Mouse (Mus musculus) hindbrain, embryonic 16.5 days (tissue): ENCODE data around the gene Nr0b2. TPM values are rescaled to one million over a fixed set of nuclear protein-coding genes. Genes with fewer than 3 reads are reported as not detected.

ENCODE experiments used
- ATAC-seq: fragments of 200-750 bp; cut with Nextera tagmentation; 2 replicates; pipeline ENCODE4 v1.8.0; 2017; ENCODE audit warnings: moderate TSS enrichment, moderate library complexity
- H3K27ac ChIP-seq: fragments of 300-500 bp; sonication (generic); 2 replicates; pipeline ENCODE4 v1.5.1; 2014; ENCODE audit warnings: low read depth, mild to moderate bottlenecking, control low read depth, low read length, moderate library complexity
- H3K27me3 ChIP-seq: fragments of 300-500 bp; sonication (generic); replicated peaks from 2 replicates; pipeline ENCODE4 v1.6.1; 2014; ENCODE audit warnings: low read length; ENCODE audit not compliant: control insufficient read depth, insufficient read depth
- H3K36me3 ChIP-seq: fragments of 300-500 bp; sonication (generic); 2 replicates; pipeline ENCODE4 v1.6.1; 2014; ENCODE audit warnings: mild to moderate bottlenecking, low read length, moderate library complexity, mixed read lengths; ENCODE audit not compliant: control insufficient read depth, insufficient read depth
- H3K4me1 ChIP-seq: fragments of 300-500 bp; sonication (generic); 2 replicates; pipeline ENCODE4 v1.6.1; 2014; ENCODE audit warnings: low read depth, low read length; ENCODE audit not compliant: control insufficient read depth, insufficient read depth
- H3K4me2 ChIP-seq: fragments of 300-500 bp; sonication (generic); 2 replicates; pipeline ENCODE4 v1.6.1; 2014; ENCODE audit warnings: mild to moderate bottlenecking, low read length, control low read depth, moderate library complexity
- H3K4me3 ChIP-seq: fragments of 300-500 bp; sonication (generic); 2 replicates; pipeline ENCODE4 v1.5.1; 2014; ENCODE audit warnings: mild to moderate bottlenecking, low read length, control low read depth, moderate library complexity
- H3K9ac ChIP-seq: fragments of 300-500 bp; sonication (generic); 2 replicates; pipeline ENCODE4 v1.6.1; 2014; ENCODE audit warnings: low read depth, mild to moderate bottlenecking, control low read depth, low read length, moderate library complexity
- H3K9me3 ChIP-seq: fragments of 300-500 bp; sonication (generic); 2 replicates; pipeline ENCODE4 v1.6.1; 2014; ENCODE audit warnings: mild to moderate bottlenecking, low read length, moderate library complexity; ENCODE audit not compliant: control insufficient read depth
- WGBS: fragments of 180-500 bp; shearing (Covaris S2); extraction: QIAGEN DNeasy Blood & Tissue Kit; methylation state at CpG from one replicate; pipeline ENCODE4 v1.1.7; 2014; 5-methylcytosine and 5-hydroxymethylcytosine counted together
- microRNA-seq: library from miRNA; unstranded; fragments of <30 nt; microRNA quantifications from one replicate; pipeline ENCODE4, GENCODE M21; 2017
- polyA plus RNA-seq: library from polyadenylated mRNA; unstranded; fragments of >200 nt; fragmentation: Nextera tagmentation; extraction: Ambion mirVana; gene quantifications from 2 replicates; pipeline ENCODE4 v1.2.1, GENCODE M21; 2015

The Nr0b2 gene
- polyA plus RNA-seq, 1 experiment from 2014 or later: not detected

DNA sequence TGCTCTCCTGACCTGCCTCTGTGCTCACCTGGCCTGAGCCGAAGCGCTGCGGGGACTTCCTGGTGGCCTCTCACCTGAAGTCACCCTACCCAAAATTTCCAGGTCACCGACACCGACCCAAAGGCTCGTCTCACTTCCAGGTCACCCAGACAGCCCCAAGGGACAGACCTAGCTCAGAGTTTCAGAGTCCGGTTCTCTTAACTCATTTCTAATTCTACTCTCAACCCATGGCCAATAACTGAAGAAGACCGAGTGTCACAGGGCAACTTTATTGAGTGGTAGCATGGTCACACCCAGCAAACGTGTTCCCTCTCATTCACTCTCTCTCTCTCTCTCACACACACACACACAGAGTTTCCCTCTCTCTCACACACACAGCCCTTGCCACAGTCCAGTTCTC, 47.1 kb downstream of the Nr0b2 start:
- 17% methylated on average over 9 of the region's 9 CpGs for WGBS
- H3K9me3 ChIP-seq: no peaks in the 10 kb centered on the region
- H3K27me3 ChIP-seq: peaks cover 40% of the 10 kb centered on the region
- H3K27ac ChIP-seq: no peak overlapping the region
- peak overlapping the region; percentile 77 for H3K4me2 ChIP-seq
- H3K4me1 ChIP-seq: peaks cover 11% of the 10 kb centered on the region; the same call in 1 of the 2 replicates
- ATAC-seq: no peak
- H3K9ac ChIP-seq: peak overlapping the region; percentile 33; the same call in 1 of the 2 replicates
- H3K36me3 ChIP-seq: no peaks in the 10 kb centered on the region
- H3K4me3 ChIP-seq: peak overlapping the region; percentile 46

DNA sequence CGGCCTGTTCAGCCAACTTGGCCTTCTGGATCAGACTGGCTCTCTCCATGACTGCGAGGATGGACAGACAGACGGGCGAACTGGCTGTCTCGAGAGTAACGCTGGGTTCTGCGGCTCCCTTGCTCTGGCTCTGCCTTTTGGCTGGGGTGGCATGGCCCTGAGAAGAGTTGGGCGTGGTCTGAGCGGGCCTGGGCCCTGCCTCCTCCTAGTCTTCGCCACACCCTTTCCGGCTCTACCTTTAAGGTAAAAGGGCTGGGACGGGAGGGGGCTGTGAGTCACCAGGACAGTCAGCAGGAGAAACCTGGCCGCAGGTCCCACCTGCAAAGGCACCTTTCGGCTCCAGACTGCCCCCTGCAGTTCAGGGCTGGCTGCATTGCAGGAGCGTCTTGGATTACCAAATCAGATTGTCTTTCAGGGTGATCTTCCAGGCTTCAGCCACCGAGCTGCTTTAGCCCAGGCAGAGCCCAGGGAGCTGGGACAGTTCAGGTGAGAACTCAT, 48.6 kb downstream of the Nr0b2 start, which contains the start of gene Sfn:
Gene Sfn, minus strand, starts transcription at position 448 of the 498 bp plus-strand sequence.
- no peak within 1 kb of the TSS for H3K9ac ChIP-seq
- no peak within 1 kb of the TSS for H3K27ac ChIP-seq
- H3K27me3 ChIP-seq: peaks cover 40% of the 10 kb centered on the region
- 3% methylated on average over 16 of the region's 16 CpGs for WGBS
- ATAC-seq: no peak
- peaks cover 11% of the 10 kb centered on the region; the same call in 1 of the 2 replicates for H3K4me1 ChIP-seq
- peak within 1 kb of the TSS; percentile 5; the same call in 1 of the 2 replicates for H3K4me3 ChIP-seq
- H3K4me2 ChIP-seq: no peak within 1 kb of the TSS
- H3K36me3 ChIP-seq: peaks cover 3% of the 10 kb centered on the region; the same call in 1 of the 2 replicates
- no peaks in the 10 kb centered on the region for H3K9me3 ChIP-seq

DNA sequence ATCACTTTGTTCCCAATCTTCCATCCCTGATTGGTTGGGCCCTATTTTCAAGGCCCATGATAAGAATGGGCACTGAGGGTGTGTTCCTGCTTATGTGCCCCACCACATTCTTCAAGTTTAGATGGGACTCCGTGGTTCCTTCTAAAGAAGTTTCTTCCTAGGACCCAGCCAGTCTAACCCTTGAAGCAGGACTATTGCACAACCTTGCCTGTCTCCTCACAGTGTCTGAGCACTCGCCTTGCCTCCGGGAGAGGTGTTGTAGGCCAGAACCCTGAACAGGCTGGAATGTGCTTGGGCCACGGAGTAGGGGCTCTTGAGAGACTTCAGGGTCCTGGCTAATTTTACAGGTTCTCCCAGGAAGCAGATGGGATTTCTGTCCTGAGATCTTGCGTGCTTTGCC, 49.9 kb downstream of the Nr0b2 start:
- Histone ChIP-seq H3K4me3 (no peak overlapping the region), H3K4me2 (no peak overlapping the region), H3K36me3 (peaks cover 3% of the 10 kb centered on the region; the same call in 1 of the 2 replicates), H3K27ac (no peak overlapping the region), H3K9ac (no peak overlapping the region), H3K9me3 (no peaks in the 10 kb centered on the region), H3K4me1 (peaks cover 11% of the 10 kb centered on the region; the same call in 1 of the 2 replicates), H3K27me3 (peaks cover 36% of the 10 kb centered on the region)
- ATAC-seq: no peak
- WGBS: 90% methylated on average over 5 of the region's 5 CpGs

DNA sequence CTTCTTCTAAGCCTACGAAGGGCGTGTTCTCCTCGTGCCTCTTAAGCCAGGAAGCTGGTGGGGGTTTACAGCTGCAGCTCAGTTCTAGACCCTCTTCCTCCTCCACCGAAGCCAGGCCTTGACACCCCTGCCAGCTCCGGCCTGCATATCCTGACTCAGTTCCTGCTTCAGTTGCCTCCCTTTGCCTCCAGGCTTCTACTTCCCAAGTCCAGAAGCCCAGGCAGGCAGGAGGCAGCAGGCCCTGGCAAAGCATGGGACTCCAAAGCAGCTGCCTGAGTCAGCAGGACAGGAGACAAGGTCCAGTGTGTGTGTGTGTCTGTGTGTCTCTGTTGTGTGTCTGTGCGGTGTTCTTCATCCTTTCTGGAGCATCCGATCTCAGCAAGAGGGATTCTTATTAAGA, 51.0 kb downstream of the Nr0b2 start:
- no peak for ATAC-seq
- H3K27me3 ChIP-seq: peaks cover 27% of the 10 kb centered on the region
- no peaks in the 10 kb centered on the region for H3K9me3 ChIP-seq
- no peak overlapping the region for H3K4me3 ChIP-seq
- H3K4me2 ChIP-seq: no peak overlapping the region
- peaks cover 11% of the 10 kb centered on the region; the same call in 1 of the 2 replicates for H3K4me1 ChIP-seq
- H3K9ac ChIP-seq: no peak overlapping the region
- WGBS: 92% methylated on average over 7 of the region's 7 CpGs
- peaks cover 3% of the 10 kb centered on the region; the same call in 1 of the 2 replicates for H3K36me3 ChIP-seq
- no peak overlapping the region for H3K27ac ChIP-seq

DNA sequence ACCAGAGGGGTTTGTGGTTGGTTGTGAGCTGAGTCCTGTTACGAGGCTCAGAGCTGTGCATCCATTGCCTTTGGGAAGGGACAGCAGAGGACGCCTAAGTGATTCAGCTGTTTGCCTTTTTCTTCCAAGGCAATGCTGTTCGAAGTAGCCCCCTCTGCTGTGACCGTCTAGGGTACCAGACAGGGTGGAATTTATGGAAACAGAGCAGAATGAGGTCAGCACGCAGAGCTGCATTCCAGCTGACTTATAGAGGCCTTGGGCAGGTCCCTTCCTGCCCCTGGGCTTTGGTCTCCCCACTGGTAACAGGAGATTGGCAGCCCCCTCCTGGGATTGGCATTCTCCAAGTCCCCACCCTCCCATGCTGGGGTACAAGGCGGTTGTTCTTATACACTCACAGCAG, 51.7 kb downstream of the Nr0b2 start:
- H3K4me1 ChIP-seq: peaks cover 5% of the 10 kb centered on the region; the same call in 1 of the 2 replicates
- no peaks in the 10 kb centered on the region for H3K9me3 ChIP-seq
- ATAC-seq: no peak
- no peak overlapping the region for H3K4me3 ChIP-seq
- no peak overlapping the region for H3K9ac ChIP-seq
- H3K27ac ChIP-seq: no peak overlapping the region
- no peak overlapping the region for H3K4me2 ChIP-seq
- peaks cover 3% of the 10 kb centered on the region; the same call in 1 of the 2 replicates for H3K36me3 ChIP-seq
- 65% methylated on average over 6 of the region's 6 CpGs for WGBS
- peaks cover 23% of the 10 kb centered on the region for H3K27me3 ChIP-seq

DNA sequence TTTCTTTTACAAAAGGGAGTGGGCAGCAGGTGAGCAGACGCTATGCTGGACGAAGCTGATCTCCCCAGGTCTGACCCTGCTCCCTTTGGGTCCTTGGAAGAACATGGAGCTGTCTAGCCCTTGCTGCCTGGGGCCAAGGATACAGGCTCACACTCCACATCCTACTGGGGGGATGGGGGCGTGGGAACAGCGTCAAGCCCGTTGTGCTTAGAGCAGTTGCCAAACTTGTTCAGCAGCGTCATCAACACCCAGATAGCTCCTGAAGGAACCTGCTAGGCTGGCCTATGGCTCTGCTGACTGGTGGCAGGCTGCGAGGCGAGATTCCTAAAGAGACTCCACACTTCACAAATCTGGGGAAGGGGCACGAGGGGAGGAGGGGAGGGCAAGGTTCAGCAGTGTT, 52.2 kb downstream of the Nr0b2 start:
- Histone ChIP-seq H3K36me3 (peaks cover 3% of the 10 kb centered on the region; the same call in 1 of the 2 replicates), H3K27me3 (peaks cover 18% of the 10 kb centered on the region), H3K9me3 (no peaks in the 10 kb centered on the region), H3K9ac (no peak overlapping the region), H3K27ac (no peak overlapping the region), H3K4me2 (no peak overlapping the region), H3K4me3 (no peak overlapping the region), H3K4me1 (peaks cover 2% of the 10 kb centered on the region; the same call in 1 of the 2 replicates)
- WGBS: 61% methylated on average over 9 of the region's 9 CpGs
- no peak for ATAC-seq

Small RNA genes within 50 kb of the gene (microRNA-seq; reads per million reads assigned to microRNA genes)
- not detected for gene Gm23158

Other genes starting within 250 kb of the Nr0b2 start
- 18.8 and 21.3 TPM in 2 replicates for gene Wdtc1, start 199.9 kb upstream of the Nr0b2 start, polyA plus RNA-seq
- gene Slc9a1, start 183.7 kb upstream of the Nr0b2 start, polyA plus RNA-seq: 9.8 and 9.9 TPM in 2 replicates
- gene Tent5b, start 73.2 kb upstream of the Nr0b2 start, polyA plus RNA-seq: 0.32 and 0.36 TPM in 2 replicates
- gene Trnp1, start 54.8 kb upstream of the Nr0b2 start, polyA plus RNA-seq: 5.8 and 12.1 TPM in 2 replicates
- gene Kdf1, start 34.4 kb upstream of the Nr0b2 start, polyA plus RNA-seq: 0.39 and 0.50 TPM in 2 replicates
- gene Nudc, start 7.4 kb upstream of the Nr0b2 start, polyA plus RNA-seq: 246 and 265 TPM in 2 replicates
- gene Gpatch3, start 21.4 kb downstream of the Nr0b2 start, polyA plus RNA-seq: 5.9 and 7.6 TPM in 2 replicates
- 16.6 and 16.9 TPM in 2 replicates for gene Gpn2, start 31.0 kb downstream of the Nr0b2 start, polyA plus RNA-seq
- gene Sfn, start 48.8 kb downstream of the Nr0b2 start, polyA plus RNA-seq: 2.1 and 2.2 TPM in 2 replicates
- gene Zdhhc18, start 96.8 kb downstream of the Nr0b2 start, polyA plus RNA-seq: 3.6 and 3.7 TPM in 2 replicates
- 14.1 and 15.9 TPM in 2 replicates for gene Pigv, start 119.3 kb downstream of the Nr0b2 start, polyA plus RNA-seq
- gene Arid1a, start 203.4 kb downstream of the Nr0b2 start, polyA plus RNA-seq: 24.2 and 25.2 TPM in 2 replicates